Mouse (Mus musculus) brain, embryonic 14.5 days (tissue): Measurements from ENCODE around the gene Vsig10.

Experiments
- CTCF ChIP-seq: fragments of 200-500 bp; IDR thresholded peaks from 2 replicates; pipeline ENCODE4 v1.5.1; 2012; ENCODE audit warnings: inconsistent platforms, mild to moderate bottlenecking, moderate library complexity, borderline replicate concordance; ENCODE audit not compliant: insufficient read depth, insufficient read length; ENCODE audit errors: extremely low read depth
- POLR2A ChIP-seq: fragments of 200-500 bp; IDR thresholded peaks from 2 replicates; pipeline ENCODE4 v1.6.1; 2012; ENCODE audit warnings: mild to moderate bottlenecking, inconsistent platforms, borderline replicate concordance; ENCODE audit not compliant: poor library complexity, insufficient read depth, insufficient read length, severe bottlenecking; ENCODE audit errors: extremely low read depth

GRCm38 (mm10) chr5:117397371-117397770, 78.5 kb downstream of the Vsig10 start:
- no peak for TF ChIP-seq CTCF
- no peak for TF ChIP-seq POLR2A
